Mouse (Mus musculus) erythroblast, embryonic 14.5 days (primary cell): ENCODE data around the gene Slc7a6.

ENCODE experiments used
- GATA1 ChIP-seq: IDR thresholded peaks from 2 replicates; pipeline ENCODE4 v1.6.1; 2012; ENCODE audit warnings: low read length, inconsistent platforms, mixed read lengths
- TAL1 ChIP-seq: IDR thresholded peaks from 3 replicates; pipeline ENCODE4 v1.6.1; 2012; ENCODE audit warnings: low read length, inconsistent platforms, mixed read lengths

DNA sequence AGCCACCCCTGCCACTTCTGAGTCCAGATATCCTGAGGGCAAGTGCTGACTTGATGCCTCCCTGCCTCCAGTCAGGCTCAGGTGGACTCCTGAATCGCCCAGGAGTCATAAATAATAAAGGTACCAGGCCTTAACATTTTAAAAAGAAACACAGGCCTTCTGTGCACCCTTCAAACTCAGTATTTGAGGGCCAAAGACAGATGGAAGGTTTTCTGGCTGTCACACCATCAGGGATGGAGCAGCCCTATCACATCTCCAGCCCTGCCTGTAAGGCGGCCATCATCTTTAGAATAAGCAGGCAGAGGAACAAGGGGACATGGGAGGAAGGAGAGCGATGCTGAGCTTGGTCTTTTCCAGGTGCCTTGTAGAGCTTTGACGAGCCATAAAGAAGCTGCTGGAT lies 37.6 kb upstream of the Slc7a6 start:
- TF ChIP-seq TAL1 = no peak
- no peak for TF ChIP-seq GATA1
